8 mouse cellular contexts compared by ENCODE assay signal in genomic region chr14:57951089-57951488, GRCm38 (mm10). TPM values are rescaled to one million over a fixed set of nuclear protein-coding genes. Genes with fewer than 3 reads are reported as not detected.
DNase-seq lines count a peak whose midpoint lies in the region; ATAC-seq and TF ChIP-seq lines count a peak whose summit lies in the region.

No protein-coding gene starts in this region.

- no peak for DNase-seq in gastrocnemius, adult 2 months
- no peak for DNase-seq in gastrocnemius, postnatal 4 days (ENCODE audit: low spot score in 2 of 2)
- DNase-seq in midbrain, embryonic 14.5 days, result peak; percentile 51
- DNase-seq in adrenal gland, adult 2 months, result peak; percentile 25
- DNase-seq in induced T-regulatory cell, adult 2 months (ENCODE audit: low read depth), result peak; percentile 36
- DNase-seq in layer of hippocampus, adult 9-10 months (ENCODE audit: low spot score), result no peak

- H3K36me3 ChIP-seq in midbrain, embryonic 14.5 days (ENCODE audit: control insufficient read depth, insufficient read depth, low read length), result peaks cover 15% of the 10 kb centered on the region
- H3K36me3 ChIP-seq in midbrain, embryonic 13.5 days, result peaks cover 19% of the 10 kb centered on the region
- peaks cover 28% of the 10 kb centered on the region for H3K36me3 ChIP-seq in small intestine, adult 2 months (ENCODE audit: control insufficient read depth, insufficient read depth, low read length)

- no peak overlapping the region for H3K4me3 ChIP-seq in gastrocnemius, adult 2 months
- no peak overlapping the region for H3K4me3 ChIP-seq in midbrain, embryonic 14.5 days (replicated peaks; ENCODE audit: low read depth, low read length)
- H3K4me3 ChIP-seq in midbrain, embryonic 13.5 days (replicated peaks), result no peak overlapping the region
- no peak overlapping the region for H3K4me3 ChIP-seq in small intestine, adult 2 months (ENCODE audit: low read depth, low read length)

- WGBS in midbrain, embryonic 14.5 days, result 26% methylated on average over 2 of the region's 2 CpGs
- WGBS in midbrain, embryonic 13.5 days, result 23% methylated on average over 2 of the region's 2 CpGs
- WGBS in small intestine, adult 2 months, result 34% methylated on average over 2 of the region's 2 CpGs

- no peak overlapping the region for H3K27ac ChIP-seq in gastrocnemius, adult 2 months
- H3K27ac ChIP-seq in midbrain, embryonic 14.5 days (replicated peaks; ENCODE audit: low read depth, low read length), result no peak overlapping the region
- H3K27ac ChIP-seq in midbrain, embryonic 13.5 days, result no peak overlapping the region
- no peak overlapping the region for H3K27ac ChIP-seq in small intestine, adult 2 months (ENCODE audit: insufficient read depth, low read depth, low read length)

- no peak for ATAC-seq in midbrain, embryonic 14.5 days (ENCODE audit: low FRiP score, low TSS enrichment)
- ATAC-seq in midbrain, embryonic 13.5 days, result no peak

- TF ChIP-seq POLR2A in small intestine, adult 2 months (IDR thresholded peaks at IDR 0.05; ENCODE audit: low read depth, low read length), result no peak

- no peak overlapping the region for H3K4me2 ChIP-seq in midbrain, embryonic 14.5 days (ENCODE audit: low read length)
- no peak overlapping the region for H3K4me2 ChIP-seq in midbrain, embryonic 13.5 days (replicated peaks)

- H3K4me1 ChIP-seq in midbrain, embryonic 14.5 days (ENCODE audit: control insufficient read depth, insufficient read depth, low read length), result no peaks in the 10 kb centered on the region
- no peaks in the 10 kb centered on the region for H3K4me1 ChIP-seq in midbrain, embryonic 13.5 days (replicated peaks)
- peaks cover 2% of the 10 kb centered on the region; the same call in 1 of the 2 replicates for H3K4me1 ChIP-seq in small intestine, adult 2 months (ENCODE audit: control insufficient read depth, insufficient read depth, insufficient read length, low read length)

- H3K9ac ChIP-seq in midbrain, embryonic 14.5 days (replicated peaks; ENCODE audit: low read length), result no peak overlapping the region
- H3K9ac ChIP-seq in midbrain, embryonic 13.5 days (replicated peaks), result no peak overlapping the region

- intact Hi-C loops in gastrocnemius, adult 2 months (cut with DNase I), result no loop called here

- TF ChIP-seq CTCF in gastrocnemius, adult 2 months (IDR thresholded peaks at IDR 0.05), result peak; percentile 58
- TF ChIP-seq CTCF in small intestine, adult 2 months (IDR thresholded peaks at IDR 0.05; ENCODE audit: extremely low read depth, insufficient read length, insufficient replicate concordance, low read depth, low read length), result peak; percentile 39; the same call in 1 of the 2 replicates

- no peaks in the 10 kb centered on the region for H3K27me3 ChIP-seq in midbrain, embryonic 14.5 days (ENCODE audit: control insufficient read depth, insufficient read depth, low read length)
- H3K27me3 ChIP-seq in midbrain, embryonic 13.5 days, result no peaks in the 10 kb centered on the region
- no peaks in the 10 kb centered on the region for H3K27me3 ChIP-seq in small intestine, adult 2 months (ENCODE audit: control insufficient read depth, insufficient read depth, low read length)

- H3K9me3 ChIP-seq in midbrain, embryonic 14.5 days (ENCODE audit: control insufficient read depth, low read length), result no peaks in the 10 kb centered on the region
- no peaks in the 10 kb centered on the region for H3K9me3 ChIP-seq in midbrain, embryonic 13.5 days

RNA-seq across cellular contexts. Expression of gene Micu2, which starts 48.0 kb away (rescaled TPM):
- total RNA-seq in gastrocnemius, adult 2 months (2021), result 10 to 100 TPM; 29.1 to 45.9 TPM
- 10 to 100 TPM; 73.4 to 80.4 TPM for total RNA-seq in gastrocnemius, postnatal 4 days (2021)
- 48.3 and 54.6 TPM in 2 replicates for polyA plus RNA-seq in midbrain, embryonic 14.5 days (2014; fragmentation: Nextera tagmentation; extraction: Ambion mirVana)
- 66.6 and 67.0 TPM in 2 replicates for polyA plus RNA-seq in midbrain, embryonic 13.5 days (2015; fragmentation: Nextera tagmentation; extraction: Ambion mirVana)
- total RNA-seq in adrenal gland, adult 2 months (2021), result 10 to 100 TPM; 49.0 to 59.8 TPM
- 11.4 and 17.9 TPM in 2 replicates for polyA plus RNA-seq in adrenal gland, adult 2 months (2012; rRNA removed)
- polyA plus RNA-seq in small intestine, adult 2 months (2012; rRNA removed), result 10.7 and 26.8 TPM in 2 replicates

Comparison
In these comparisons a context has a peak if more than half of its experiments do, and no peak if none do; other contexts are left out.
1. DNase-seq: peak in midbrain, embryonic 14.5 days (single experiment), adrenal gland, adult 2 months (single experiment) and induced T-regulatory cell, adult 2 months (single experiment); none in gastrocnemius, adult 2 months (single experiment), gastrocnemius, postnatal 4 days (0 of 2) and layer of hippocampus, adult 9-10 months (single experiment).